Mouse (Mus musculus): ENCODE measurements around the gene Tab1. TPM values are rescaled to one million over a fixed set of nuclear protein-coding genes. Genes with fewer than 3 reads are reported as not detected.

Tab1 gene
- polyA plus RNA-seq, 1 experiment from 2014 or later, result 33.1 TPM

GRCm38 (mm10) chr15:80092041-80092441 lies 40.9 kb upstream of the Tab1 start:
- Histone ChIP-seq H3K9me3 (replicated peaks; ENCODE audit: control insufficient read depth, low read length) (no peaks in the 10 kb centered on the region), H3K4me3 (ENCODE audit: low read depth, low read length) (peak overlapping the region; percentile 79), H3K36me3 (ENCODE audit: control insufficient read depth, insufficient read depth, low read length) (no peaks in the 10 kb centered on the region), H3K4me2 (ENCODE audit: low read length) (peak overlapping the region; percentile 88), H3K9ac (ENCODE audit: low read length) (peak overlapping the region; percentile 89), H3K27ac (ENCODE audit: low read depth, low read length) (no peak overlapping the region), H3K4me1 (ENCODE audit: control insufficient read depth, insufficient read depth, low read length) (peaks cover 1% of the 10 kb centered on the region), H3K27me3 (replicated peaks; ENCODE audit: control insufficient read depth, insufficient read depth, low read length) (0 out of 2 replicates have a peak, but pooled peaks cover 9% of the 10 kb centered on the region)
- no peak for DNase-seq (ENCODE audit: low spot score)
- no peak; the same call in 1 of the 2 replicates for ATAC-seq
- 16% methylated on average over 7 of the region's 7 CpGs for WGBS

- peak overlapping the region; percentile 79 for H3K4me3 ChIP-seq (ENCODE audit: low read depth, low read length)
- DNase-seq (ENCODE audit: low spot score) (no peak), ATAC-seq (no peak)
- 14% methylated on average over 8 of the region's 8 CpGs for WGBS
- no peak overlapping the region for H3K27ac ChIP-seq (ENCODE audit: low read depth, low read length)
- peak overlapping the region; percentile 88 for H3K4me2 ChIP-seq (ENCODE audit: low read length)
- no peaks in the 10 kb centered on the region for H3K9me3 ChIP-seq (replicated peaks; ENCODE audit: control insufficient read depth, low read length)
- H3K4me1 ChIP-seq (ENCODE audit: control insufficient read depth, insufficient read depth, low read length), result peaks cover 6% of the 10 kb centered on the region
- H3K9ac ChIP-seq (ENCODE audit: low read length), result peak overlapping the region; percentile 89; the same call in 1 of the 2 replicates
- no peaks in the 10 kb centered on the region for H3K36me3 ChIP-seq (ENCODE audit: control insufficient read depth, insufficient read depth, low read length)
- 0 out of 2 replicates have a peak, but pooled peaks cover 9% of the 10 kb centered on the region for H3K27me3 ChIP-seq (replicated peaks; ENCODE audit: control insufficient read depth, insufficient read depth, low read length)
These were observed 40.3 kb upstream of the Tab1 start for GRCm38 (mm10) chr15:80092599-80092998.

DNA sequence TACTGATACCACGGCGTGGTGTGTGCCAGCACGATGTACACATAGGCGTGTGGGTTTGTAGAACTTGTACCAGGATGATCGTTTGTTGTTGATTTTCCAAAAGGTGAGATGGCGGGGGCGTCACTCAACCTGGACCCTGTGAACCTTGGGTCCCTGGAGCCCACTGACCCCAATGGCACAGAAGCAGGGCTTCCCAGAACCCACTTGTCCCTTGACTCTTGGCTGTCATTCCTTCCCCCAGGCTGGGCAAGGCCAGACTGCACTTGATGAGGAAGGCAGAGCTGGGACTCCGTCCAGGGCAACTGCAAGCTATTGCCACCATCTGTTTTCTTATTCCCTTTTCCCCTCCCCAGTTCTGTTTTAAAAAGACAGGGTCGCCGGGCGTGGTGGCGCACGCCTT lies 38.7 kb upstream of the Tab1 start:
- Histone ChIP-seq H3K4me1 (ENCODE audit: control insufficient read depth, insufficient read depth, low read length) (peaks cover 6% of the 10 kb centered on the region), H3K36me3 (ENCODE audit: control insufficient read depth, insufficient read depth, low read length) (no peaks in the 10 kb centered on the region), H3K9ac (ENCODE audit: low read length) (no peak overlapping the region), H3K4me2 (ENCODE audit: low read length) (no peak overlapping the region), H3K27ac (ENCODE audit: low read depth, low read length) (no peak overlapping the region), H3K9me3 (replicated peaks; ENCODE audit: control insufficient read depth, low read length) (no peaks in the 10 kb centered on the region), H3K27me3 (replicated peaks; ENCODE audit: control insufficient read depth, insufficient read depth, low read length) (0 out of 2 replicates have a peak, but pooled peaks cover 9% of the 10 kb centered on the region), H3K4me3 (ENCODE audit: low read depth, low read length) (no peak overlapping the region)
- WGBS, result 90% methylated on average over 13 of the region's 13 CpGs
- DNase-seq (ENCODE audit: low spot score) (no peak), ATAC-seq (no peak)

DNA sequence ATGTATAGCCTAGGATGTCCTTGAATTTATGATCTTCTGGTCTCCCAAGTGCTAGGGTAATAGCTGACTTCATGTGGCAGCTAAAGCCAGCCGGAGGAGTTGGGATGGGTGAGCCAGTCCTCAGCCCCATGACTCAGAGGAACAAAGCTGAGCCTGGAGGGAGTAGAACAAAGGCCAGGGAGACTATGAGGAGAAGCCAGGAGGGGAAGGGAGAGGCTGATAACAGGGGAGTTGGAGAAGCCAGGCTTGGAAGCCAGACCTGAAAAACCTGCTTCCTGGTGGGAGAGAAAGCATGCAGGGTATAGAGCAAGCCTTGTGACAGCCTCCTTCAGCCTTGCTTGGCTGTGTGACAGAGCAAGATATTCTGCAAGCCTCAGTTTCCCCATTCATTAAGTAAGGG lies 37.3 kb upstream of the Tab1 start:
- ATAC-seq, result no peak
- Histone ChIP-seq H3K9ac (ENCODE audit: low read length) (no peak overlapping the region), H3K36me3 (ENCODE audit: control insufficient read depth, insufficient read depth, low read length) (no peaks in the 10 kb centered on the region), H3K27me3 (replicated peaks; ENCODE audit: control insufficient read depth, insufficient read depth, low read length) (0 out of 2 replicates have a peak, but pooled peaks cover 9% of the 10 kb centered on the region), H3K4me1 (ENCODE audit: control insufficient read depth, insufficient read depth, low read length) (peaks cover 7% of the 10 kb centered on the region), H3K27ac (ENCODE audit: low read depth, low read length) (no peak overlapping the region), H3K4me2 (ENCODE audit: low read length) (no peak overlapping the region), H3K9me3 (replicated peaks; ENCODE audit: control insufficient read depth, low read length) (no peaks in the 10 kb centered on the region), H3K4me3 (ENCODE audit: low read depth, low read length) (no peak overlapping the region)
- DNase-seq (ENCODE audit: low spot score), result no peak
- 69% methylated on average over 1 of the region's 1 CpGs for WGBS

DNA sequence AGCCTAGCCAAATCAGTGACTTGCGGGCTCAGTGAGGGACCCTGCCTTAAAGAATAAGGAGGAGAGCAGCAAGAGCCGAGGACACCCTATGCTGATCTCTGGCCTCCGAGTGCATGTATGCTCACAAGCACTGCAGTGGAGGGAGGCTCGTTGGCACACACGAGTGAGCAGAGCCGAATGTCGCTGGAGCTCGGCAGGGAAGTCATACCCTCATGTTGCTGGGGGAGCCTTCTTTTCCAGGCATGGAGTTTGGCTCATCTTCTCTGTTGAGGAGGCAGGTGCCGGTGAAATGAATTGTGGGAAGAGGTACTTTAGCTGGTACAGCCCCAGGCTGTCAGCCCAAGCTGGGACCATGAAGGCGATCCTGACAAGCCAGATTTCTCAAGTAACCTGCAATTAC lies 36.5 kb upstream of the Tab1 start:
- peaks cover 9% of the 10 kb centered on the region for H3K4me1 ChIP-seq (ENCODE audit: control insufficient read depth, insufficient read depth, low read length)
- H3K27me3 ChIP-seq (replicated peaks; ENCODE audit: control insufficient read depth, insufficient read depth, low read length), result 0 out of 2 replicates have a peak, but pooled peaks cover 5% of the 10 kb centered on the region
- ATAC-seq (no peak), DNase-seq (ENCODE audit: low spot score) (no peak)
- no peaks in the 10 kb centered on the region for H3K36me3 ChIP-seq (ENCODE audit: control insufficient read depth, insufficient read depth, low read length)
- H3K4me2 ChIP-seq (ENCODE audit: low read length), result no peak overlapping the region
- no peak overlapping the region for H3K9ac ChIP-seq (ENCODE audit: low read length)
- no peaks in the 10 kb centered on the region for H3K9me3 ChIP-seq (replicated peaks; ENCODE audit: control insufficient read depth, low read length)
- no peak overlapping the region for H3K4me3 ChIP-seq (ENCODE audit: low read depth, low read length)
- no peak overlapping the region for H3K27ac ChIP-seq (ENCODE audit: low read depth, low read length)
- 74% methylated on average over 10 of the region's 10 CpGs for WGBS

- H3K36me3 ChIP-seq (ENCODE audit: control insufficient read depth, insufficient read depth, low read length), result no peaks in the 10 kb centered on the region
- H3K4me3 ChIP-seq (ENCODE audit: low read depth, low read length), result no peak overlapping the region
- ATAC-seq, result no peak
- no peak overlapping the region for H3K27ac ChIP-seq (ENCODE audit: low read depth, low read length)
- 0 out of 2 replicates have a peak, but pooled peaks cover 2% of the 10 kb centered on the region for H3K27me3 ChIP-seq (replicated peaks; ENCODE audit: control insufficient read depth, insufficient read depth, low read length)
- peaks cover 9% of the 10 kb centered on the region for H3K4me1 ChIP-seq (ENCODE audit: control insufficient read depth, insufficient read depth, low read length)
- DNase-seq (ENCODE audit: low spot score), result no peak
- H3K9me3 ChIP-seq (replicated peaks; ENCODE audit: control insufficient read depth, low read length), result no peaks in the 10 kb centered on the region
- WGBS, result 26% methylated on average over 20 of the region's 20 CpGs
- no peak overlapping the region for H3K4me2 ChIP-seq (ENCODE audit: low read length)
- H3K9ac ChIP-seq (ENCODE audit: low read length), result no peak overlapping the region
These were observed 35.7 kb upstream of the Tab1 start for GRCm38 (mm10) chr15:80096946-80097881.

DNA sequence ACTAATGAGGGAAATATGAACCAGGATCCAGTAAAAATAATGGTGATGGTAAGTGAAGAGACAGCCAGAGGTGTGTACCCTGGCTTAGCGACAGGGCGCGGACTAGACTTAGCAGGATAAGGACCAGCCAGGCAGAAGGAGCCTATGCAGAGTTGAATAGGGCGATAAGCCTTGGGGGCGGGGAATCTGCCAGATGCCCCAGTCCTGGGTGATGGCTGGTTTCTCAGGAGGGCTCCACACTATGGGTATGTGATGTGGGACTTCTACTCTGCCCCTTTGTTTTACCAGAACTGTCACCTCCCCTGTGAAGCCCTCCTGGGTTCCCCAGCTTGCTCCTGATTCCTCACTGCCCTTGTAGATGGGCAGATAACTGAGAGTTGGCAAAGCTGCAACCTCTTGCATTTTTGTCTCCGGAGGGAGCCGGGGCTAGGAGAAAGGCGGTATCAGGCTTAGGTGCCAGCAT lies 34.9 kb upstream of the Tab1 start:
- Histone ChIP-seq H3K27me3 (replicated peaks; ENCODE audit: control insufficient read depth, insufficient read depth, low read length) (no peaks in the 10 kb centered on the region), H3K9me3 (replicated peaks; ENCODE audit: control insufficient read depth, low read length) (no peaks in the 10 kb centered on the region), H3K4me3 (ENCODE audit: low read depth, low read length) (no peak overlapping the region), H3K36me3 (ENCODE audit: control insufficient read depth, insufficient read depth, low read length) (no peaks in the 10 kb centered on the region), H3K4me1 (ENCODE audit: control insufficient read depth, insufficient read depth, low read length) (peaks cover 9% of the 10 kb centered on the region), H3K9ac (ENCODE audit: low read length) (no peak overlapping the region), H3K4me2 (ENCODE audit: low read length) (no peak overlapping the region), H3K27ac (ENCODE audit: low read depth, low read length) (no peak overlapping the region)
- WGBS, result 28% methylated on average over 8 of the region's 8 CpGs
- ATAC-seq, result no peak
- DNase-seq (ENCODE audit: low spot score), result no peak

DNA sequence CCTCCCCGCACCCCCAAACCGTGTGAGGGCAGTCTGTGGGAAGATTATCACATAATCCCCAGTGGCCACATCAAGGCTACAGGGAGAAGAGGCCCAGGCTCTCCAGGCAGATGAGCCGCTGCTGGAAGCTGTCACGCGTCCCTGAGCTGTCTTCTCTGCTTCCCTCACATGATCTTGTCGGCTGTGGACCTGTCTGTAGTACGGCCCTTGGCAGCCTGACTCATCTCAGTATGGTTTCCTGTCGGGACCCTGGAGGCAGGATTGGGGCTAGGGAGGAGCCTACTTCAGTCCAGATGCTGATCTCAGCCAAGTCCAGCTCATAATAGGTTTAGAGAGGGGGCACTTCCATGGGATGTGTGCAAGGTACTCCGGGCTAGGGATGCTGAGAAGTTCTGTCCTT lies 34.1 kb upstream of the Tab1 start:
- 58% methylated on average over 9 of the region's 9 CpGs for WGBS

GRCm38 (mm10) chr15:80099477-80099876 lies 33.5 kb upstream of the Tab1 start:
- WGBS, result 78% methylated on average over 3 of the region's 3 CpGs
- Histone ChIP-seq H3K9ac (ENCODE audit: low read length) (no peak overlapping the region), H3K4me1 (ENCODE audit: control insufficient read depth, insufficient read depth, low read length) (peaks cover 9% of the 10 kb centered on the region), H3K4me2 (ENCODE audit: low read length) (no peak overlapping the region), H3K36me3 (ENCODE audit: control insufficient read depth, insufficient read depth, low read length) (no peaks in the 10 kb centered on the region), H3K4me3 (ENCODE audit: low read depth, low read length) (no peak overlapping the region), H3K27me3 (replicated peaks; ENCODE audit: control insufficient read depth, insufficient read depth, low read length) (no peaks in the 10 kb centered on the region), H3K27ac (ENCODE audit: low read depth, low read length) (no peak overlapping the region), H3K9me3 (replicated peaks; ENCODE audit: control insufficient read depth, low read length) (no peaks in the 10 kb centered on the region)
- DNase-seq (ENCODE audit: low spot score), result no peak
- no peak for ATAC-seq

More for the DNA sequence above, 34.1 kb upstream of the Tab1 start:
- no peak for DNase-seq (ENCODE audit: low spot score)
- Histone ChIP-seq H3K36me3 (ENCODE audit: control insufficient read depth, insufficient read depth, low read length) (no peaks in the 10 kb centered on the region), H3K4me3 (ENCODE audit: low read depth, low read length) (no peak overlapping the region), H3K9ac (ENCODE audit: low read length) (no peak overlapping the region), H3K27ac (ENCODE audit: low read depth, low read length) (no peak overlapping the region), H3K4me1 (ENCODE audit: control insufficient read depth, insufficient read depth, low read length) (peaks cover 9% of the 10 kb centered on the region), H3K9me3 (replicated peaks; ENCODE audit: control insufficient read depth, low read length) (no peaks in the 10 kb centered on the region), H3K4me2 (ENCODE audit: low read length) (no peak overlapping the region), H3K27me3 (replicated peaks; ENCODE audit: control insufficient read depth, insufficient read depth, low read length) (no peaks in the 10 kb centered on the region)
- no peak for ATAC-seq

All from forebrain, embryonic 14.5 days (tissue).